Mouse (Mus musculus) liver, adult 2 months (tissue): Measurements from ENCODE around the gene Uggt1.

Experiments
- CTCF ChIP-seq: fragments of 200-500 bp; IDR thresholded peaks from 2 replicates; pipeline ENCODE4 v1.5.1; 2011; ENCODE audit warnings: low read depth, low read length, control low read depth
- POLR2A ChIP-seq: fragments of 200-500 bp; IDR thresholded peaks from 2 replicates; pipeline ENCODE4 v1.6.1; 2011; ENCODE audit warnings: low read length, control low read depth; ENCODE audit not compliant: insufficient read depth; ENCODE audit errors: extremely low read depth

- TF ChIP-seq CTCF (no peak), POLR2A (no peak)
Observed at GRCm38 (mm10) chr1:36244828-36245215, 302 bp upstream of the Uggt1 start.
